Mouse (Mus musculus): ENCODE measurements around the gene Nkrf.

Gene Nkrf

DNA sequence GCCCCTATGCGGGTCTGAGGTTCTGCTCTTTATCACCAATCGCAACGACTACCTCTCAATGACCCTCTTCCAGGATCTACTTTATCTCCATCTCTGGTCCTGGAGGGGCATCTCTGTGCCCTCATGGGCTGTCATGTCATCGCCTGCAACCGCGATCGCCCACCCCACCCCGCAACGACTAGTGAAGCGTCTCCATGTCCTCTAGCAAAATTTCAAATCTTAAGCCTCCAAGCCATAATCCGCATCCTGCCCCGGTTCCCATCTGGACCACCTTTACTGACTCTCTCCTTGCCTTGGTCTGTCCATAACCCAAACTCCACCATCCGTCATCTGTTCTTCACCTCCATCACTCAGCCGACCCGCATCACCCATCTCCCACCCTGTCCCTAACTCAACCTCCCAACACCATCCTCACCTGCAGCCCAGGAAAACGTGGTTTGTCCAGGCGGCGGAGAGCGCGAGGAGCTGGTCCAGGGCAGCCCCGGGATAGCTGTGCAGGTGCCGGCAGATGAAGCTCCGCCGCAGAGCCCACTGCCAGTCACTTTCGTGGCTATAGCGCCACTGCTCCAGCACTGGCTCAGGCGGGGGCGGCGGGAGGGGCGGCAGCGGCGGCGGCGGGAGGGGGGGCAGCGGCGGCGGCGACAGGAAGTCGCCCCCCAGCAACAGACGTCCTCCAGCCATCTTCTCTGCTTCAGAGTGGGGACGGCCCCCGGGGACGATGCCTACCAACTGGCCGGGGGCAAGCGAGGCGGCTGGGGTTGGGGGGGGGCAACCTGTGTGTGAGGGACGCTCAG is at the start of gene Nkrf:
Gene Nkrf, minus strand, starts transcription at position 579 of the 794 bp plus-strand sequence.
- peak; percentile 17 to 66 for DNase-seq (ENCODE audit: low spot score in 2 of 2)

DNA sequence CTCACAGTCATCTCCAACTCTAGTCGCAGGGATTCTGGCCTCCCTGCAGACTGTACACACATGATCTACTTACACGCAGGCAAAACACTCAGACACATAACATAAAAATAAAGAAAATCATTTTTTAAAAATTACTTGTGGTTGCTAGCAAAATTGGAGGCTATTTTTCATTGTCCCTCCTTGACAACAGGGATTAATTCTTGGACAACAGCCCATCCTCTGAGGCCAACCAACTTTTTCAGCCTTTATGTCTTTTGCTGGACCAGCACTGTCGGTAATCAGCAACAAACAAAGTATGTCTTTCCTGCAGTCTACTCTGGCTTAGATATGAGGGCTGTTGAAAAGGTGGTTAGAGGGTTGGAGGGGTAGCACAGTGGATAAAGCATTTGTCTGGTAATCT is 38.4 kb upstream of the Nkrf start:
- DNase-seq (ENCODE audit: low spot score in 2 of 2): no peak

DNA sequence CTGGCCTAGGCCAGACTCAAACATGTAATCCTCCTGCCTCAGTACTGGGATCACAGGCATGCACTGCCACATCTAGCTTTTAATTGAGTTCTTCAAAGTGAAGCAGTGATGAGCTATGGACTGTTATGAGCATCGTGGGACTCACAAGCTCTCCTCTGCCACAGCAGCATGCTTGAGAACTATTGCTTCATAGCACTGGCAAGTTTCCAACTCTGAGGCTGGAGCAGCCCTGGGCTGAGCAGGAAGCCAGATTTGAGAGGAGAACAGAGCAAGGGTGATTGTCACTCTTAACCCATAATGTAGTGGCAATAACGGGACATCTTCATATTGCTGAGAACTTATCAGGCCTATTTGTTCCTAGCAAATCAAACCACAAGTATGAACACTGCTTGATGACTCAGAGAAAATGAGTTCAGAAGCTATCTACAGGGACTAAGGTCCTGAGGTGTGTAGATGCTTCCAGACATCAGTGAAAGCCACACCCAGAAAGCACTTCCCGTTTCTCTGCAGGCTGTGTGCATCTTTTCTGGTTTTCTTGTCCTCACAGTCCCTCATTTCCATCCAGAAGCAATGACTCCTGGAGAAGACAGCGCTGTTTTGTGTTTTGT is 37.2 kb upstream of the Nkrf start:
- DNase-seq (ENCODE audit: low spot score in 2 of 2): no peak

DNA sequence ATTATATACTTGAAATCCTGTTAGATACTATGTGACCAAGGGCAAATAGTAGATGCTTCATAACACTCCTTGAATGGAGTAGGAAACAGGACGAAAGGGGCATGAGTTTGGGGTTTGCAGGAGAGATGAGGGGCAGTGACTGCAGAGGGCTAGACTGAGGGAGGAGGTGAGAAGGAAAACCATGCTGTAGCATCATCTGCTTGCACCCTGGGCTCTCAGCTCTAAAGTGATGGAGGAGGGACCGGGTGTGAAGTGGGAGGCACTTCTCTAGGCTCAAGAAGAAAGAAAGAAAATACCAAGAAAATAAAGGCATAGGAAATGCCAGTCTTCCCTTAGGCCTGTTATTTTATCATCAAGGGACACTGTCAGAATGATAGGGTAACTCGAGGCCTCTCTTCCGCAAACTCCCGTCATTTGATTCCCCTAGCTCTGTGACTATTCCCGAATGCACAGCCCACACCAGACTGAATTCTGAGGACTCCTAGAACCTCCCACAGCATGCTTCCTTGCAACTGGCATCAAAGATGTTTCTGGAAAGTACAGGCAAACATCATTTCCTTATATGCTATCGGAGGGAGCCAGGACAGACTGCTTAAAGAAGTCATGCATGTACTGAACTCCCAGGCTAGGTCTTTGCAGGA is 32.7 kb upstream of the Nkrf start:
- DNase-seq (ENCODE audit: low spot score in 2 of 2): no peak

DNA sequence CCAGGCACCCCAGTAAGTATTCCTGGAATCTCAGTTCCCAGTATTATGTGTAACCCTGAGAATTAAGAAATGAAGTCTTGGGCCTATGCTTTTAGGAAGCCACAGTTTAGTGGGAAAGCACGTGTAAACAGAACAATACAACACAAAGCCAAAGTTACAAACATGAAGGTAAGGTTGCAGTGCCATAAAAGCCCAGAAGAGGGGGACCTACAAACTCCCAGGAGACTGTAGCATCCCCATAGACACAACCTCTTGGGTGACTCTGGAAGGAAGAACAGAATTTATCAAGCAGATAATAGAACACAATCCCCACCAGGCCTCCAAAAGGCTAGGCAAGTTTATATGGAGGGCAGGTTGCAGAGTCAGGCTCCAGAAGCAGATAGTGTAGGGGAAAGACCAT is 27.9 kb upstream of the Nkrf start:
- DNase-seq (ENCODE audit: low spot score in 2 of 2): no peak

DNA sequence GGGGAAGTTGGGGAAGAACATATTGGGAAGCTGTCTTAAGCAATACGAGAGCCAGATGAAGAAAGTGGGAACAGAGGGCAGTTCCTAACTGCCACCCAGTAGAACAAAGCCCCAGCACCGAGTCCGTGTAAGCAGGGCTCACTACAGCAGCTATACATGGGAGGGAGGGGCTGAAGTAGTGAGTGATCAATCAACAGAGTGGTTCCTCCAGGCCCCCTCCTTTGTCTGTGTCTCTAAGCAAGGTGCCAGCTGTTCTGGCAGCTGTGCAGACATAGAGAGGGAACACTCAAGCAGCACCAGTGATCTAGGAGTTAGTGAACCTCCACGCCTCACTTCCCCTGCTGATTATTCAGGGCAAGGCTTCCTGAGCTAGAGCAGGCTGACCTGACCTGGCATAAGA is 27.0 kb upstream of the Nkrf start:
- DNase-seq (ENCODE audit: low spot score in 2 of 2): no peak

DNA sequence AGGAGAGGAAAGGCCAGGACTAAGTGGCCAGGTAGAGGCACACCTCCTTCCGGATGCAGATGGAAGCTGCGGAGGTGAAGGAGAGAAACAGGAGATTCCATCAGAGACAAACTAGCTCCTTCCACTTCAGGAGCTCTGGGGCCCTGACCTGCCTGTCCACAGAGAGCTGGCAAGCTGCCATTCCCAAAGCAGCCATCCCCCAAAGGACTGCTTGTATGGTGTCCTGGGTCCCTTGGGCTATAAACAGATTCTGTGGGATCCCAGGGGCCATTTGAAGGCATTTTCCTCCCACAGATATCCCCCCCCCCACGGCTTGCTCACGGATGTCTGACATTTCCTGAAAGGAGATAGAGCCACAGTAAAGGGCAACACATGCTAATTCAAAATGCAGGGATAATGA is 26.1 kb upstream of the Nkrf start:
- no peak for DNase-seq (ENCODE audit: low spot score in 2 of 2)

DNA sequence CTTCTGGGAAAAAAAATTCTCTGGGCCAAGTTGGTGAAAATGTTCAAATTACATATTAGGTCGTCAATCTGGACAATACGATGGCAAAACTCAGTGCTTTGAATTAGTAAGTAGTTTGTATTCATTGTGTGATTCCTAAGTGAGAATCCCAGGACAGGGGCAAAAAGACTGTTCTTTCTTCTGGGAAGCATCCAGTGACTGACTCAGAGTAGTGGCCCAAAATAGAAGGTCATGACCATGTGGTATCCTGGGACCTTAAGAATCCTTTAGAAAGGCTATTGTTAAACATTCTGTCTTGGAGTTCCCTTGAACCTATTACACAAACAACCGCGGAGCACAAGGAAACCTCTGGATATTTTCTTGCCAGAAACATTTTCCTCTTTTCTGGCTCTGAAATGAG is 18.6 kb upstream of the Nkrf start:
- no peak for DNase-seq (ENCODE audit: low spot score in 2 of 2)

DNA sequence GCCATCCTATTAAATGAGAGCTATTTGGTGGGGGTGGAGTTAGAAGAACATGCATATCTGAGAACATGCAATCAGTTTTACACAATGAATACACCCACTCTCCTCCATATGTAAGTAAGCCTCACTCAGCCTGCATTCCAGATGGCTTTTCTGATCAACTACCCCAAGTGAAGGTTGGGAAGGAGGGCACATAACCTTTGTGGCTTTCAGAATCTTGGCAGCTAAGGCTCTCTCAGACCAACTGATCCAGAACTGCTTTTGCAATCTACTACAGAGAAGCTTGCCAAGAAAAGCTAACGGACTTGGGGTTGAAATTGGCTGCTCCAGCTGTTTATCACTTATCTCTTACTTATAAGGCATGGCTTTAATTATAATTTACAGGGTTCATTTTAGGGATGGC is 15.1 kb upstream of the Nkrf start:
- no peak for DNase-seq (ENCODE audit: low spot score in 2 of 2)

DNA sequence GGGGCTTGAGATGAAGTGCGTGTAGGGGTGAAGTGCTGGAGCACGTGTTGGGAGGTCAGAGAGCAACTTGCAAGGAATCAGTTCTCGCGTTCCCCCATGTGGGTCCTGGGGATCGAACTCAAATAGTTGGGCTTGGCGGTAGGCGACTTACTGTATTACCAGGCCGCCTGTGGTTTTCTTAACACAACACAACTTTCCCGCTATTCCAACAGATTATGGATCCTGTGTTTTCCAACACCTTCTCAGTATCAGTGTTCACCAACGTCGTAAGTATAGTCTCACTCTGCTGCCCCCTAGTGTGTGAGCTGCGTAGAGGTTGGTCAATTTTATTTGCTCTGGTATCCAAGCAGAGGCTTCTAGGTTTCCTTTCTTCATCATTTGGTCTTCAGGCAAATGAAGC is 8.6 kb upstream of the Nkrf start:
- DNase-seq (ENCODE audit: low spot score in 2 of 2): peak; percentile 30 to 70

DNA sequence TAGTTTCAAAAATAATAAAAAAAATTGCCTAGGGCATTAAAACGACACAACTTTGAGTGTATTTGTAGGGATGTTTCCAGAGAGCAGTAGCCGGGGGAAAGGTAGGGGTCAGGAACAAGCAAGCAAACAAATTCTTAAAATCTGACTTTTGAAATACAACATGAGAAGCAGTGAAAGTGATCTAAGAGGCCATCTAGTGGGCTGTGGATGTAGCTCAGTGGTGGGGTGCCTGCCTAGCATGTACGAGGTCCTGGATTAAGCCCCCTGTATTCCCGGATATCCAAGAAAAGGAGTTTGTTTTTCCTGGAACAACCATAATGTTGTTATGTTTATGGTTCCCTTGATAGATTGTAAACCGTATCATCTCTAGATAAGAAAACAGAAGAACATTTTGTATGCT is 3.8 kb upstream of the Nkrf start:
- no peak for DNase-seq (ENCODE audit: low spot score in 2 of 2)

DNA sequence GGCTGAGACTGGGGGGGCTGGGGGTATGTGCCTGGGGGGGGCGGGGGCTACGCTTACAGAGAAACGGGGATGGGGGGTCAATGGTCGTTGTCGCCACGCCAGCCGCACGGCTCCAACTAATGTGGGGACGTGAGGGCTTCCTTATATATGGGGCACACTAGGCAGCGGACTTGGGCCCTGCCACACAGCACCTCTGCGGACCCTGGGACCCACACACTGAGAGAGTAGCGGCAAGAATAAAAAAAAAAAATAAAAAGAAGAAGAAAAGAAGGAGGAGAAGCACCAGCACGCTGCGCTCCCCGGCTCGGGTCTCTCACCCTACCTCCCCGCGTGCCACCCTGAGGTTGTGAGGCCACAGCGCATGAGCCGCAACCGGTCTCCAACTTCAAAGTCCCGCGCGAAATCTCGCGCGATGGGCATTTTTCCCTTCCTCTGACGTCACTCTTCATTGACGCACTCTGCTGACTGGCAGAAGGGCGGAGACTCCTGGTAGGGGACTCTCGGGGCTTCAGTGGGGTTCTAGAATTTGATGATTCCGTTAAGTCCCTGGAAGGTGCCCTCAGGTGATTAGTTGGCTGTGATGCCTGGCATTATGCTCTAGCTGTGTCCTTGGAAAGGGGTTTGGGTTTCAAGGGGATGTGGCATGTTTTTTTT is 543 bp upstream of the Nkrf start:
- peak; percentile 88 to 92 for DNase-seq (ENCODE audit: low spot score in 2 of 2)

DNA sequence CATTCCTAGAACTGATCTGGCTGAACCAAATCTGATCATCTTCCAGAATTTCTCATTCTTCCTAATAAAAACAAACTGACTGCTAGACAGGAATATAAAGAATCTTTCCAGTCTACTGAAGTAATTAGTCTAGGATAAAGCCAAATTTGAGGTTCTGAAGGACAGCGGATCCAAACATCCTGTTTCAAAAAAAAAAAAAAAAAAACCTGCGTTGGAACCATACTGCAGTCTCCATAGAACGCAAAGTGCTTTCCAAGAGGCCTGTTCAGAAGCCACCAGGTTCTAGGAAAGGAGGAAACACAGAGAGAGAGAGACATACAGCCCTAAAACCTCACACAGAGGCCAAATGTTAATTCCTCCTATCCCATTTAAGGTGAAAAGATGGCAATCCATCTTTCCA is 1.0 kb downstream of the Nkrf start:
- no peak for DNase-seq (ENCODE audit: low spot score in 2 of 2)

DNA sequence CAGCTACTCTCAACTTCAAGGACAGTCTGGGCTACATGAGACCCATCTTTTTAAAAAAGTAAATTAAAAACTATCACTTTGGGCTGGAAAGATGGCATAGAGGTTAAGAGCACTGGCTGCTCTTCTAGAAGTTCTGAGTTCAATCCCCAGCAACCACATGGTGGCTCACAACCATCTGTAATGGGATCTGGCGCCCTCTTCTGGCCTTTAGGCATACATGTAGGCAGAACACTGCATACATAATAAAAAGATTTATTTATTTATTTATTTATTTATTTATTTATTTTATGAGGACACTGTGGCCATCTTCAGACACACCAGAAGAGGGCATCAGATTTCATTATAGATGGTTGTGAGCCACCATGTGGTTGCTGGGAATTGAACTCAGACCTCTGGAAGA is 3.8 kb downstream of the Nkrf start:
- DNase-seq (ENCODE audit: low spot score in 2 of 2): peak in 1 of 2 experiments; percentile 13

DNA sequence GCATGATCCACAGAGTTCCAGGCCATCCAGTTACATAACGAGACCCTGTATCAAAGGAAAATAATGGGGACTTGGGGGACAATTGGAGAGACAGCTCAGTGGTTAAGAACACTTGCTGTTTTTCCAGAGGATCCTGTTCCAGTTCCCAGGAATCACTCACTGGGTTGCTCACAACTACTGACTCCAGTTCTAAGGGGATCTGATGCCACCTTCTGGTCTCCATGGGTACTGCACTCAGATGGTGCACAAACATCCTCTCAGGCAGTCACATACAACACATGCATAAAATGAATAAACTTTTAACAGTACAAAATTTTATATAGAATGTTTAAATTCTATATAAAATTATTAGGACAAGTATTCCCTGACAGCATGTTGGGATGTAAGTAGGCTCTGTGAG is 18.0 kb downstream of the Nkrf start:
- DNase-seq (ENCODE audit: low spot score in 2 of 2): peak; percentile 20 to 67

DNA sequence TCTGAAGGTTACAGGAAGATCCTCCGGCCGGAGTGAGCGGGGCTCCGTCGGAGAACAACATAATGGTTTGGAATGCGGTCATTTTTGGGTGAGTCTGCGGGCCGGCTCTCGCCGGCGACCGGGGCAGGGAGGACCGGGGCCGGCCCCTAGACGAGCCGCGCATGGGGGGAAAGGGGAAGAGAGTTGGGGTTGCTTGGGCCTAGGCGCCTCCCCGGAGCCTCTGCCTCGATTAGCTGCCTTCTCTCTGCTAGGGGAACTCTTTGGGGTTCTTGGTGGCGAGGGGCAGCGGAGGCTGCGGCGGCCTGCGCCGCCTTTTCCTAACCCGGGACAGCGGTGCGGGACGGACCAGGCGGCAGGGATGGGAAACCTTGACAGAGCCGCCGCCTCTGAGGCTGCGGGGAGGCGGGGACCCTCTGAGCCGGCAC is 28.0 kb downstream of the Nkrf start:
- DNase-seq (ENCODE audit: low spot score in 2 of 2): peak; percentile 27 to 71

DNA sequence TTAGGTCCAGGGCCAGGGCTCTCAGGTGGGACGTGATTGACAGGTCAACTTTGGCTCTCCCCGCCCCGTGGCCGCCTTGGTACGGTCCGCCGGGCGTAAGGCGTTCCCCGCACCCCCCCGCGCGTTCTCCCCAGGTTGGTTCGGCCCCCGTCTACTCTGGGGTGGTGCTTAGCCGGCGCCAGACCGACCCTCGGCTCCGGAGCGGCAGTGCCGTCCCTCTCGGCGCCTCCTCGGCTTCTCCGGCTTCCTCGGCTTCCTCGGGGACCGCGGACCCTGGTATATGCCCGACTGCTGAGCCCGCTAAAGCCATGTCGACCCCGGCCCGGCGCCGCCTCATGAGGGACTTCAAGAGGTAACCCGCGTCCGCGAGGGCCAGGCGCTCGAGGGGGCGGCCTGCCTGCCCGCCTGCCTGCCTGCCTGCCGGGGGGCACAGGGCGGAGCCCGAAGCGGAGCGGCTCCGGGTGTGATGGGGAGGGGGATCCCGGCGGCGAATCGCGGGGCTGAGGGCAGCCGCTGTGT is 28.5 kb downstream of the Nkrf start:
- DNase-seq (ENCODE audit: low spot score in 2 of 2): peak; percentile 91 to 96

DNA sequence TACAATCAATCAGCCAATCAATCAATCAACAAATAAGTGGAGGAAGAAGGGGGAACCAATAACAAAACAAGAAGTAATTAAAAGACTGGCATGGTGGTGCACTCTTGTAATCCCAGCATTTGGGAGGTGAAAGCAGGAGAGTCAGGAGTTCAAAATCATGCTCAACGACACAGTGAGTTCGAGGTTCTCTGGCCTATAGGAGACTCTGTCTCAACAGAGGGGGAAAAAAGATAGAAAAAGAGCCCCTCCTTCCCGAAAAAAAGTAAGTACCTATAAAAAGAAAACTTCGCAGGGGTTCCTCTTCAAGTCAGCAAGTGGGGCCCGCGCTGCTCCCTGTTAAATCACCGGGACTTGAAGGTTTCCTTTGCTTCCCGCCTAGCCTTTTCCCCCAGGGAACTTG is 28.9 kb downstream of the Nkrf start, which contains the start of the genes Ube2a and C330007P06Rik:
Gene Ube2a, plus strand, starts transcription at position 136 of the 400 bp plus-strand sequence.
Gene C330007P06Rik, minus strand, starts transcription at position 347 of the 400 bp plus-strand sequence.
- no peak for DNase-seq (ENCODE audit: low spot score in 2 of 2)

DNA sequence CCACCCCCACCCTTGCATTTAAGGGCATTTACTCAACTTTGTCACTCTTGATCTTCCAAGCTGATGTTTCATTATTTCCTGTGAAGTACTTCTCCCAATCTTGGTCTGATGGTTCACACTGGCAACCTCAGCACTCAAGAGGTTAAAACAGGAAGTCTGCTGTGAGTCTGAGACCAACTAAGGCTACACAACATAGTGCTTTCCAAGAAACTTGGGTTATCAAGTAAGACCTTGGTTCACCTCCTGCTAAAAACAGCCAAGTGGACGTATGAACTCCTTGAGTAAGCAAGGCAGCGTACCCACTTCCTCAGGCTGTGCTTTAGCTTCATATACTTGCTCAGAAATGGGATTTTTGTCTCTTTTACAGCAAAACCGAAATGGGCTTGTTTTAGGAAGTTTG is 32.3 kb downstream of the Nkrf start:
- DNase-seq (ENCODE audit: low spot score in 2 of 2): no peak

DNA sequence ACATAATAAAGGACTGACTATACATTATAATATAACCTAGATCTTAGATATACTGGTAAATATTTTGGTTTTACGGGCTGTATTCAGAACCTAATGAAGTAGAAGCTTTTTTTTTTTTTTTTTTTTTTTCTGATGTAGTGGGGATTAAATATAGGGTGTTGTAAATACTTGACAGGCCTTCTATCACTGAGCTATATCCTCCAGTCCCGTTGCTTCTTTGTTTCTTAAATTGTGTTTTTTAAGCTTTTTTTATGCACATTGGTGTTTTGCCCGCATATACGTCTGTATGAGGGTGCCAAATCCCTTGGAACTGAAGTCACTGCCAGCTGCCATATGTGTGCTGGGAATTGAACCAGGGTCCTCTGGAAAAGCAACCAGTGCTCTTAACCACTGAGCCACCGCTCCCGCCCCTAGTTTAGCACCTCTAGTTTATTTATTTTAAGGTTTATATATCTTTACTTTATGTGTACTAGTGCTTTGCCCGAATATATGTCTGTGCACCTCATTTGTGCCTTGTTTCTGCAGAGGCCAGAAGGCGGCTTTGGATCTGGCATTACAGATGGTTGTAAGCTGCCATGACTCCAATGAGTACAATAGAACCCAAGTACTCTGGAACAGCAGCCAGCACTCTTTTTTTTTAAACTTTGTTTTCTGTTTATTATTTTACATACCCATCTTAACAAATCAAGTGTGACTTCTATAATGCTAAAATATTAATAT is 37.9 kb downstream of the Nkrf start:
- DNase-seq (ENCODE audit: low spot score in 2 of 2): peak in 1 of 2 experiments; percentile 42

Measured in spleen, postnatal 4 days (tissue).